Mouse (Mus musculus) intestine, embryonic 15.5 days (tissue): ENCODE measurements around the gene Ino80b. TPM values are rescaled to one million over a fixed set of nuclear protein-coding genes. Genes with fewer than 3 reads are reported as not detected.

Source experiments
- microRNA counts: library from miRNA; unstranded; fragments of <30 nt; microRNA quantifications from one replicate; lab custom pipeline; 2016
- polyA plus RNA-seq: library from polyadenylated mRNA; unstranded; fragments of >200 nt; fragmentation: Nextera tagmentation; extraction: Ambion mirVana; gene quantifications from 2 replicates; pipeline ENCODE4 v1.2.1, GENCODE M21; 2015

Gene Ino80b
- polyA plus RNA-seq, 1 experiment from 2014 or later, result 9.4 TPM

MicroRNAs within 50 kb of the gene (microRNA counts, 519-probe panel; counts per million panel counts)
- microRNA mmu-miR-3470a+mmu-miR-3470b (lab: Ali Mortazavi, UCI), result 2,026 counts per million, percentile 46 among the panel's probes with 10 or more counts

Other genes starting within 250 kb of the Ino80b start
- 1.5 and 1.7 TPM in 2 replicates for gene Sema4f, start 185.7 kb downstream of the Ino80b start, polyA plus RNA-seq
- 0.26 and 0.78 TPM in 2 replicates for gene M1ap, start 178.5 kb downstream of the Ino80b start, polyA plus RNA-seq
- 9.7 and 9.8 TPM in 2 replicates for gene Dok1, start 92.0 kb downstream of the Ino80b start, polyA plus RNA-seq
- gene Loxl3, start 91.3 kb downstream of the Ino80b start, polyA plus RNA-seq, result 12.7 and 14.2 TPM in 2 replicates
- 212 and 228 TPM in 2 replicates for gene Aup1, start 70.9 kb downstream of the Ino80b start, polyA plus RNA-seq
- gene Htra2, start 70.2 kb downstream of the Ino80b start, polyA plus RNA-seq, result 72.2 and 86.5 TPM in 2 replicates
- 14.0 and 14.9 TPM in 2 replicates for gene Dqx1, start 67.6 kb downstream of the Ino80b start, polyA plus RNA-seq
- 18.1 and 22.5 TPM in 2 replicates for gene Tlx2, start 55.1 kb downstream of the Ino80b start, polyA plus RNA-seq
- gene Pcgf1, start 47.6 kb downstream of the Ino80b start, polyA plus RNA-seq, result 29.4 and 31.5 TPM in 2 replicates
- gene Lbx2, start 39.1 kb downstream of the Ino80b start, polyA plus RNA-seq, result 0.35 and 0.49 TPM in 2 replicates
- 2.6 and 3.5 TPM in 2 replicates for gene Ccdc142, start 23.8 kb downstream of the Ino80b start, polyA plus RNA-seq
- 2.3 and 2.4 TPM in 2 replicates for gene Gm42688, start 23.8 kb downstream of the Ino80b start, polyA plus RNA-seq
- gene Mrpl53, start 16.4 kb downstream of the Ino80b start, polyA plus RNA-seq, result 123 and 135 TPM in 2 replicates
- gene Mogs, start 9.9 kb downstream of the Ino80b start, polyA plus RNA-seq, result 56.3 and 63.0 TPM in 2 replicates
- gene Wbp1, start 3.9 kb downstream of the Ino80b start, polyA plus RNA-seq, result 79.6 and 89.1 TPM in 2 replicates
- gene Rtkn, start 10.0 kb upstream of the Ino80b start, polyA plus RNA-seq, result 23.6 and 26.4 TPM in 2 replicates
- gene Wdr54, start 31.0 kb upstream of the Ino80b start, polyA plus RNA-seq, result 3.0 and 3.9 TPM in 2 replicates
- gene 1700003E16Rik, start 31.0 kb upstream of the Ino80b start, polyA plus RNA-seq, result 1.4 and 2.0 TPM in 2 replicates
- 82.1 and 84.6 TPM in 2 replicates for gene Dctn1, start 40.5 kb upstream of the Ino80b start, polyA plus RNA-seq
- 0.39 and 0.41 TPM in 2 replicates for gene Slc4a5, start 94.4 kb upstream of the Ino80b start, polyA plus RNA-seq
- 38.4 and 42.0 TPM in 2 replicates for gene Mthfd2, start 200.5 kb upstream of the Ino80b start, polyA plus RNA-seq
- 56.7 and 63.9 TPM in 2 replicates for gene Mob1a, start 200.6 kb upstream of the Ino80b start, polyA plus RNA-seq
- gene Bola3, start 223.7 kb upstream of the Ino80b start, polyA plus RNA-seq, result 183 and 188 TPM in 2 replicates